Mouse (Mus musculus): Measurements from ENCODE around the gene Mdk. TPM values are rescaled to one million over a fixed set of nuclear protein-coding genes. Genes with fewer than 3 reads are reported as not detected.

Mdk gene
- polyA plus RNA-seq, 1 experiment from 2014 or later = 501 TPM

- peaks cover 44% of the 10 kb centered on the region for H3K27me3 ChIP-seq (replicated peaks; ENCODE audit: control insufficient read depth, insufficient read depth, low read length)
- WGBS = 67% methylated on average over 1 of the region's 1 CpGs
- no peak for ATAC-seq (replicated peaks; ENCODE audit: low FRiP score)
- no peaks in the 10 kb centered on the region for H3K36me3 ChIP-seq (ENCODE audit: control insufficient read depth, insufficient read depth, low read length)
- H3K4me3 ChIP-seq (ENCODE audit: low read depth, low read length) = no peak overlapping the region
- H3K9me3 ChIP-seq (ENCODE audit: control insufficient read depth, low read length) = no peaks in the 10 kb centered on the region
- H3K4me2 ChIP-seq = no peak overlapping the region
- H3K9ac ChIP-seq (ENCODE audit: low read depth, low read length) = no peak overlapping the region
- DNase-seq (ENCODE audit: low spot score) = no peak
- no peak overlapping the region for H3K27ac ChIP-seq (ENCODE audit: low read depth, low read length)
- H3K4me1 ChIP-seq (replicated peaks; ENCODE audit: control insufficient read depth, insufficient read depth, low read length) = peaks cover 44% of the 10 kb centered on the region
These were observed 7.4 kb downstream of the Mdk start for GRCm38 (mm10) chr2:91924726-91925125.

GRCm38 (mm10) chr2:91923415-91924337 is 8.4 kb downstream of the Mdk start:
- H3K4me3 ChIP-seq (ENCODE audit: low read depth, low read length) = peak overlapping the region; percentile 60
- 4% methylated on average over 54 of the region's 54 CpGs for WGBS
- H3K36me3 ChIP-seq (ENCODE audit: control insufficient read depth, insufficient read depth, low read length) = 0 out of 2 replicates have a peak, but pooled peaks cover 1% of the 10 kb centered on the region
- H3K4me2 ChIP-seq = peak overlapping the region; percentile 90
- H3K27me3 ChIP-seq (replicated peaks; ENCODE audit: control insufficient read depth, insufficient read depth, low read length) = peaks cover 44% of the 10 kb centered on the region
- peaks cover 39% of the 10 kb centered on the region for H3K4me1 ChIP-seq (replicated peaks; ENCODE audit: control insufficient read depth, insufficient read depth, low read length)
- ATAC-seq (replicated peaks; ENCODE audit: low FRiP score) = peak; percentile 46
- DNase-seq (ENCODE audit: low spot score) = peak; percentile 77
- no peaks in the 10 kb centered on the region for H3K9me3 ChIP-seq (ENCODE audit: control insufficient read depth, low read length)
- no peak overlapping the region for H3K9ac ChIP-seq (ENCODE audit: low read depth, low read length)
- H3K27ac ChIP-seq (ENCODE audit: low read depth, low read length) = no peak overlapping the region

- Histone ChIP-seq H3K27ac (ENCODE audit: low read depth, low read length) (no peak overlapping the region), H3K4me3 (ENCODE audit: low read depth, low read length) (peak overlapping the region; percentile 60), H3K9me3 (ENCODE audit: control insufficient read depth, low read length) (no peaks in the 10 kb centered on the region), H3K4me1 (replicated peaks; ENCODE audit: control insufficient read depth, insufficient read depth, low read length) (peaks cover 33% of the 10 kb centered on the region), H3K4me2 (peak overlapping the region; percentile 90), H3K36me3 (ENCODE audit: control insufficient read depth, insufficient read depth, low read length) (peaks cover 9% of the 10 kb centered on the region; the same call in 1 of the 2 replicates), H3K27me3 (replicated peaks; ENCODE audit: control insufficient read depth, insufficient read depth, low read length) (peaks cover 44% of the 10 kb centered on the region), H3K9ac (ENCODE audit: low read depth, low read length) (no peak overlapping the region)
- DNase-seq (ENCODE audit: low spot score) (peak; percentile 51), ATAC-seq (replicated peaks; ENCODE audit: low FRiP score) (no peak)
- WGBS = 4% methylated on average over 36 of the region's 37 CpGs
These were observed 9.3 kb downstream of the Mdk start for GRCm38 (mm10) chr2:91922586-91923414.

GRCm38 (mm10) chr2:91921790-91922570 is 10.1 kb downstream of the Mdk start:
- Histone ChIP-seq H3K9me3 (ENCODE audit: control insufficient read depth, low read length) (no peaks in the 10 kb centered on the region), H3K4me3 (ENCODE audit: low read depth, low read length) (peak overlapping the region; percentile 60), H3K27ac (ENCODE audit: low read depth, low read length) (no peak overlapping the region), H3K4me1 (replicated peaks; ENCODE audit: control insufficient read depth, insufficient read depth, low read length) (peaks cover 33% of the 10 kb centered on the region), H3K9ac (ENCODE audit: low read depth, low read length) (no peak overlapping the region), H3K27me3 (replicated peaks; ENCODE audit: control insufficient read depth, insufficient read depth, low read length) (peaks cover 44% of the 10 kb centered on the region), H3K36me3 (ENCODE audit: control insufficient read depth, insufficient read depth, low read length) (peaks cover 16% of the 10 kb centered on the region; the same call in 1 of the 2 replicates), H3K4me2 (peak overlapping the region; percentile 90)
- peak; percentile 77 for DNase-seq (ENCODE audit: low spot score)
- WGBS = 1% methylated on average over 64 of the region's 64 CpGs
- peak; percentile 50 for ATAC-seq (replicated peaks; ENCODE audit: low FRiP score)

- peak; percentile 75 for DNase-seq (ENCODE audit: low spot score)
- WGBS = 6% methylated on average over 31 of the region's 31 CpGs
- H3K4me3 ChIP-seq (ENCODE audit: low read depth, low read length) = peak overlapping the region; percentile 60
- no peaks in the 10 kb centered on the region for H3K9me3 ChIP-seq (ENCODE audit: control insufficient read depth, low read length)
- peaks cover 16% of the 10 kb centered on the region; the same call in 1 of the 2 replicates for H3K36me3 ChIP-seq (ENCODE audit: control insufficient read depth, insufficient read depth, low read length)
- H3K27me3 ChIP-seq (replicated peaks; ENCODE audit: control insufficient read depth, insufficient read depth, low read length) = peaks cover 44% of the 10 kb centered on the region
- ATAC-seq (replicated peaks; ENCODE audit: low FRiP score) = no peak
- H3K4me1 ChIP-seq (replicated peaks; ENCODE audit: control insufficient read depth, insufficient read depth, low read length) = peaks cover 37% of the 10 kb centered on the region
- no peak overlapping the region for H3K9ac ChIP-seq (ENCODE audit: low read depth, low read length)
- no peak overlapping the region for H3K27ac ChIP-seq (ENCODE audit: low read depth, low read length)
- H3K4me2 ChIP-seq = peak overlapping the region; percentile 90
These were observed 10.8 kb downstream of the Mdk start for GRCm38 (mm10) chr2:91921181-91921789.

GRCm38 (mm10) chr2:91920130-91920529 is 12.0 kb downstream of the Mdk start:
- H3K4me2 ChIP-seq = no peak overlapping the region
- ATAC-seq (replicated peaks; ENCODE audit: low FRiP score) = no peak
- no peak for DNase-seq (ENCODE audit: low spot score)
- 63% methylated on average over 4 of the region's 4 CpGs for WGBS
- H3K27ac ChIP-seq (ENCODE audit: low read depth, low read length) = no peak overlapping the region
- H3K9me3 ChIP-seq (ENCODE audit: control insufficient read depth, low read length) = no peaks in the 10 kb centered on the region
- peaks cover 45% of the 10 kb centered on the region for H3K4me1 ChIP-seq (replicated peaks; ENCODE audit: control insufficient read depth, insufficient read depth, low read length)
- H3K9ac ChIP-seq (ENCODE audit: low read depth, low read length) = no peak overlapping the region
- H3K36me3 ChIP-seq (ENCODE audit: control insufficient read depth, insufficient read depth, low read length) = peaks cover 16% of the 10 kb centered on the region; the same call in 1 of the 2 replicates
- peaks cover 44% of the 10 kb centered on the region for H3K27me3 ChIP-seq (replicated peaks; ENCODE audit: control insufficient read depth, insufficient read depth, low read length)
- no peak overlapping the region for H3K4me3 ChIP-seq (ENCODE audit: low read depth, low read length)

GRCm38 (mm10) chr2:91917096-91917495 is 15.0 kb downstream of the Mdk start:
- Histone ChIP-seq H3K9me3 (ENCODE audit: control insufficient read depth, low read length) (no peaks in the 10 kb centered on the region), H3K36me3 (ENCODE audit: control insufficient read depth, insufficient read depth, low read length) (peaks cover 16% of the 10 kb centered on the region; the same call in 1 of the 2 replicates)
- no peak for ATAC-seq (replicated peaks; ENCODE audit: low FRiP score)

More at GRCm38 (mm10) chr2:91917096-91917495, 15.0 kb downstream of the Mdk start:
- no peak for DNase-seq (ENCODE audit: low spot score)
- Histone ChIP-seq H3K27me3 (replicated peaks; ENCODE audit: control insufficient read depth, insufficient read depth, low read length) (peaks cover 16% of the 10 kb centered on the region), H3K4me1 (replicated peaks; ENCODE audit: control insufficient read depth, insufficient read depth, low read length) (peaks cover 37% of the 10 kb centered on the region), H3K27ac (ENCODE audit: low read depth, low read length) (0 out of 2 replicates have a peak overlapping the region, but pooled peaks have one; percentile 33), H3K4me2 (no peak overlapping the region), H3K9ac (ENCODE audit: low read depth, low read length) (no peak overlapping the region), H3K4me3 (ENCODE audit: low read depth, low read length) (no peak overlapping the region)
- WGBS = 80% methylated on average over 7 of the region's 7 CpGs
